Mouse (Mus musculus) cerebellum, postnatal 4 days (tissue): Measurements from ENCODE around the gene Dnah3.

Experiments used
- DNase-seq, 2 experiments: peaks; one replicate each; pipeline ENCODE4 v3.0.0; 2022; ENCODE audit warnings: low spot score in 2 of 2, mixed read lengths in 1 of 2

Gene Dnah3

DNA sequence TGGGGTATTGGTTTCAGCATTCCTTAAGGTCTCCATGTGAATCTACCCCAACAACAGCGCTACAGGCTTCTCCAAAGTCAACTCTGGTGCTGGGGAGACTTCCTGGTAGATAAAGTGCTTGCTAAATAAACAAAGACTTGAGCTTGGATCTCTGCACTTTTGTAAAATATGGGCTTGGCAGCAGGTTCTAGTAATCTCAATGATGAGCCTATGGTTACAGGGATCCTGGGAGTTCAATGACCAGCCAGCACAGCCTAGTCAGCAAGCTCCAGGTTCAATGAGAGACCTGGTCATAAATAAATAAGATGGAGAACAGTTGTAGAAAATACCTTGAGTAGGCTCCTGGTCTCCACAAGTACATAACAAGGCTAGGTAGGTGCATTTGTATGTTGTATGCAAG, 141.0 kb downstream of the Dnah3 start:
- no peak for DNase-seq

DNA sequence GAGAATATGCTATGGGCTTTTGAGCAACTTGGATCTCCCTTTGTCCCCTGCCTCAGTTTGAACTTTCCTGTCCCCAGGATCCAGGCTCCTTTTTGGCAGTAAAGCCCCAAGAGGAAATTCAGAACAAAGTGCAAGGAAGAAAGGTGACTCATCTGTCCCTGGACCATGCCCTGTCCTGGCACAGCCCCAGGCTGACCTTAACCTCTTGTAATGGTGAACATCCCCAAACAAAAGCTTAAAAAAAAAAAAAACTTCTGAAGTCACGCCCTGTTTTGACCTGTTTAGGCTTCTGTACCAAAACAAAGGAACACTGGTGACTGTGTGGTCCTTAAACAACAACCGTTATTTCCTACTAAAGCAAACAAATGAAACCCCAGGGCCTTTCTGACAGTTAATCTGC, 153.5 kb downstream of the Dnah3 start:
- no peak for DNase-seq

DNA sequence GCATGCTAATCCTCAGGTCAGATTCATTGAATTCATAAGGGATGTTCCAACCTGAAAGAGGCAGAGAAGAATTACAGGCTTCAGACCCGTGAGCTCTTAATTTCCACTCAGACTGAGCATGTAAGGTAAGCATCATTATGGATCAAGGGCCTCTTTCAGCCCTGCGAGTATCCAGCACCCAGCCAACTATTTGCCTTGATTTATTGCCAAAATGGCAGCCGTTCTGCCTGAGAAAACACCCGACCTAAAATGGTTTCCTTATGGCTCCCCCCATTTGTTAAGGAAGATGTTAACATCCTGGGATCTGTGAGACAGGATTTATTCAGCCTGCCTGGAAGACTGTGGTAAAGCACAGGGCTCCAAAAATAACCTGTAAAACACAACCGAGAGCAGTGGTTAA, 158.0 kb downstream of the Dnah3 start:
- DNase-seq = no peak

DNA sequence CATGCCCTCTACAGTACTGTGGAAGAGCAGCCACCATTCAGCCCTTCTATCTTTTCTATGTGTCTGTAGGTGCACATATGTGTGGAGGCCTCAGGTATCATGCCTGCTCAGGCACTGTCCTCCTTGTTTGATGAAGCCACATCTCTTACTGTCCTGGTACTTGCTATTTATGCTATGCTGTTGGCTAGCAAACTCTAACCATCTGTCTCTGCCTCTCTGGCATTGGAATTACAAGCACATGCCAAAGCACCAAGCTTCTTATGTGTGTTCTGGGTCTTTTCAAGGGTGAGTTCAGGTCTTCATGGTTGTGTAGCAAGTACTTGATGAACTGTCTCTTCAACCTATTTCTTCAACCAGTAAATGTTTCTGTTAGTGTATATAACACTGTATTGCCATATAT, 158.8 kb downstream of the Dnah3 start:
- no peak for DNase-seq

DNA sequence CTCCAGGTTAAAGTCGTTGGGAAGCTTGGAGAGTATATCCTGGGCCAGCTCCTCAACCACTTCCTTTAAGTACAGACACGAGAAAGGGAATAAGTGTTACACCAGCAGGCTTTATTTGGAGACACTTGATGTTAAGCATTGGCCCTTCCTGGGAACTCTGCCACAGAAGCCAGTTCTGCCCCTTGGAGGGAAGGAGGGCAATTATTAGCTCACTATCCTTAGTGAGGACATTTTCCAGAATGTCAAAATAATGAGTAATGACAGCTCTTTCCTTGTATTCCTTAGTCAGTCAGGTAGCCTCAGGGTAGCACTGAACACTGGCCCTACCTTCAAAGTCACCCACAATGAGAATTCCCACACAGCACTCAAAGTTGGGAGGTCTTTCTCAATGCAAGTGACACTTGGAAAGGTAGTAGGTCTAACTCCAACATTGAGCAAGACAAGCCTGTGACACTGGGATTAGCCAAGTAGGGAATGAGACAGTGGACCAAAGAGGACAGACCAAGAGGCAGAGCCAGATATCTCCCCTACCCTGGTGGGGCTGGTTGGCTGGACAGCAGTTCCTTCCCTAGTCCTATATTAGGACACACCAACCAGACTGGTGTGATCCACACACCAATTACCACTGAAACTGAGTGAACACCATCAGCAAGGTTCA, 166.2 kb downstream of the Dnah3 start:
- DNase-seq = no peak

DNA sequence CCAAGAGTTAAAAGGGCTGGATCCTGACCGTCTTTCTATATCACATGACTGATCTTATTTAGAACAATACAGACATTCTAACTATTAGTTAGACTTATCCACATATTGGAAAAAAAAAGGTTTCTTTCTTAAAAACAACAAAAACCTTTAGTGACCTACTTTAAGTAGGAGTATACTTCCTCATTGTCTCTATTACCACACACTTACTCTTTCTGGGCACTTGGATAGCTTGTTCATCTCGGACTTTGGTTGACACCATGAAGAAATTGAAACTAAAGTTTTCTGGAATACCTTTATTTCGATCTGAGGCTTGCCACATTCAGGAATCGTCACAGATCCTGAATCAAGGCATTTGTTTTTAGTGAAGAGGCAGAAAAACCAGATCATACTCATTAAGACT, 174.0 kb downstream of the Dnah3 start:
- DNase-seq = no peak

DNA sequence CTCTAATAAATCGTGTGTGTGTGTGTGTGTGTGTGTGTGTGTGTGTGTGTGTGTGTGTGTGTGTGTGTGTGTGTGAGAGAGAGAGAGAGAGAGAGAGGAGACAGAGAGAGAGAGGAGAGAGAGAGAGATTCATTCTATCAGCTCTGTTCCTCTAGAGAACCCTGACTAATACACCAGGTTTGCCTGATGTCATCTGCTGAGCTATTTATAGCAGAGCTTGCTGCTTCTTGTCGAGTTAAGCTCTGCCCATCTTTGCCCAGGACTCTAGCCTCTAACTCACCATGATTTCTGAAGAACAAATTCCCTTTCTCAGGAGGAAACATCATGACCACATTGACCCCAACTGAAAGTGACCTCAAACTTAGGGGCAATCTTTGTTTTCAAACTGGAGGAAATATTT, 174.6 kb downstream of the Dnah3 start:
- DNase-seq = no peak

DNA sequence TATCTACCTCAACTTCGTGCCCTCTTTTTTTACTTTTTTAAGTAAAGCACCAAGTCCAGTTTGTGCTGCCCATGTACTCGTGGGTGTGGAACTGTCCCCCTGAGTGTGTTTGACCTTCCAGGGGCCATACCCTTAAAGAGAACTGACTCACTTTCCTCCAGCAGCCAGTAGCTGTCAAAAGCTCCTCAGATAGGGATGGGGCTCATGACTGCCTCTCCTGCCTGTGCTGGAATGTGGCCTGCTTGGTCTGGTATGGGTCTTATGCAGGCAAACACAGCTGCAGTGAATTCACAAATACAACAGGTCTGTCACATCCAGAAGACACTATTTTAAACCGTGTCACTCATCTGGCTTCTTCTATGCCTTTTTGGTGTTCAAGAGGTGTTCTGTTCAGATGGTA, 183.4 kb downstream of the Dnah3 start:
- DNase-seq = no peak

DNA sequence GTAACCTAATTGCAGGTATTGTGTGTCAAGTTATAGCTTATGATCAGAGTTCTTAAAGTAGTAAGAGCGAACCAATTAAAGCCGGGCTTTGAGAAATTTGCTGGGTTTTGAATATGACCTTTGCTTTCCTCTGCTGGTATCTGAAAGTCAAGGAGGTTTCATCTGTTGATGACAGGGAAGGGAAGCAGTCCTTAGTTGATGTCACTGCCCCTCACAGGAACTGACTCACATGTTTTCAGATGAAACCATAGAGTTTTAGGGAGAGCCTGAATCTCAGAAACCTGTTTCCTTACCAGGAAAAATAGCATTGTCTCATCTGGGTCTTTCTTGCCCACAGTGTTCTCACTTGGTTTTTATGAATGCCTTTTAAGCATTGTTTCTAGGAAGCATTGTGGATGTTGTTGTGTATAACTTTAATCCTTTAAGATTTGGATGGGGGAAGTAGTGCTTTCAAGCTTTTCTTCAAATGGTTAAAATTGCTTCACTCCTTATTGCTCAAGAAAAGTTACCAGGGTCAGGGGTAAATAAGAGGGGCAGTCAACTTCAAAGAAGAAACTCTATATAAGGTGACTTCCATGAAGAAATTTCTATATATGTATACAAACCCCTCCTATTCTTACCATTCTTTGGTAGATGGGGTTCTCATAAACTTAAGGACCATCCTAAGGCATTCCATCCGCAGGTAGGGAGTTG, 188.4 kb downstream of the Dnah3 start:
- no peak for DNase-seq

DNA sequence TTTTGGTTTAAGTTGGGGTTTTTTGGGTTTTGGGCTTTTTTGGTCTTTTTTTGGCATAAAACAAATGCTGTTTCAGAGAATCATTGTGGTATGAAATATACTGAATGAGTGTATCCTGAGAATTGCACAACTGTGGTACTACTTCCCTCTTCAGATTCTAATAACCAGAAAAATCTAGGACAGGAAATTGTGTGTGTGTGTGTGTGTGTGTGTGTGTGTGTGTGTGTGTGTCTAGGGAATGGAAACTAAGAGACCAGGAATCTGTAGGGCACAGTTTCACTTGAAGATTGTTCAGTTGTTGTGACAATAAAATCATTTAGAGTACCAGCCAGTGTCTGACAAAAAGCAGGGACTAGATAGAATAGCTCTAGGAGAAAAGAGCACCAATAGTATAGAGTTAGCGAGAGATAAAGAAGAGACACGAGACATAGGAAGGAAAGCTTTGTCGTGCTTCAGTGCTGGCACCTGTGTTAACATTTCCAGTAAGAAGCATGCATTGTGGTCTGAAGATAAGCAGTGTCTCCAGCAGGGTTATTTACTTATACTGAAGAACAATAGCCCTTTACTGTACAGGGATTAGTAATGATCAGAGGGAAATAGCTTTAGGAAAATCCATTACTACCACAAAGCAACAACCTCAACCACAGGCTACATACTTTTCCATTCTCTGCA, 195.6 kb downstream of the Dnah3 start:
- DNase-seq = no peak

DNA sequence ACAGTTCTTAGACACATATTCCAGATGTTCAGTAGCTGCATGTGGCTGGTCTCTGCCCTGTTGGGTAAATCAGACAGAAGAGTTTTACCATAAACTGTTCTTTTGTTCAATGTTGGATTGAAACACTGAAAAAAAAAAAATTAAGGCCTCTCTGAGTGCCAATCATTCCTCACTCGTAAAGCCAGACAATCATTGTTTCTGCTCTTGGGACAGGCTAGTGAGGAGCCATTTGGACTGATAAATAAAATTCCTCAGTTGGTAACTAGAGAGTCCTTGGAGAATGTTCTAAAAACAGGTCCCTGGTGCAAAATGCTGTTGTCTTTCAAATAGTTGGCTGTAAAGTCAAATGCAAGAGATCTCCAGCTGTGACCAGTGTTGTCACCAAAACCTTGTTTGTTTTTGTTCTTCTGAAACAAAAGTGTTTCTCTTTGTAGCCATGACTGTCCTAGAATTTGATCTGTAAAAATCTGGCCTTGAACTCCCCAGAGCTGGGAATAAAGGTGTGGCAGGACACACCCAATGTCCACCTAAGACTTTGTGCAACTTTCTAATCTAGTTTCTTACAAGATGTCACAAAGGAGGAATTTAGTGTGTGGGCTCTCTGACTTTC, 196.7 kb downstream of the Dnah3 start:
- DNase-seq = no peak

DNA sequence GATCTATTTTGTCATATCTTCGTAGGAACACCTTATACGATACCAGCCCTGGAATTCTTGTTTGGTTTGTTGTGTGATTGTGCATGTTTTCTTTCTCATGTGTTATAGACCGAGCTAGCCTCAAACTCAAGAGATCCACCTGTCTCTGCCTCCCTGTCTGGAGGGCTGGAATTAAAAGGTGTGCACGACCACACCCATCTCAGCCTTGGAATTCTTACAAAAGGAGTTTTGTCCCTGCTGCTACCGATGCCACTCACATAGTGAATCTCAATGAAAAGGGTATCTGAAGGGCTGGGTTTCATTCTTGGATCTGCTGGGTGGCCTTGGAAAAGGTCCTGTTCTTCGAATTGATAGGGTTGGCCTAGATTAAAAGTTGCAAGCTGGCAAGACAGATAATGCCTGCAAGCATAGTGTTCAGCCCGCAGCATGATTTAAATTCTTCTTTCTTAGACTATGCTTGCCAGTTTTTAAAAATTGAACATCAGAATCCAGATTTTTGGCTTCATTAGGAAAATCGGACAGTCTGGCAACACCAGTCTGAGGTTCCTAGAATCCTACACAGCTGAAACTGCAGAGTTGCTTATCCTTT, 197.5 kb downstream of the Dnah3 start:
- DNase-seq = no peak

DNA sequence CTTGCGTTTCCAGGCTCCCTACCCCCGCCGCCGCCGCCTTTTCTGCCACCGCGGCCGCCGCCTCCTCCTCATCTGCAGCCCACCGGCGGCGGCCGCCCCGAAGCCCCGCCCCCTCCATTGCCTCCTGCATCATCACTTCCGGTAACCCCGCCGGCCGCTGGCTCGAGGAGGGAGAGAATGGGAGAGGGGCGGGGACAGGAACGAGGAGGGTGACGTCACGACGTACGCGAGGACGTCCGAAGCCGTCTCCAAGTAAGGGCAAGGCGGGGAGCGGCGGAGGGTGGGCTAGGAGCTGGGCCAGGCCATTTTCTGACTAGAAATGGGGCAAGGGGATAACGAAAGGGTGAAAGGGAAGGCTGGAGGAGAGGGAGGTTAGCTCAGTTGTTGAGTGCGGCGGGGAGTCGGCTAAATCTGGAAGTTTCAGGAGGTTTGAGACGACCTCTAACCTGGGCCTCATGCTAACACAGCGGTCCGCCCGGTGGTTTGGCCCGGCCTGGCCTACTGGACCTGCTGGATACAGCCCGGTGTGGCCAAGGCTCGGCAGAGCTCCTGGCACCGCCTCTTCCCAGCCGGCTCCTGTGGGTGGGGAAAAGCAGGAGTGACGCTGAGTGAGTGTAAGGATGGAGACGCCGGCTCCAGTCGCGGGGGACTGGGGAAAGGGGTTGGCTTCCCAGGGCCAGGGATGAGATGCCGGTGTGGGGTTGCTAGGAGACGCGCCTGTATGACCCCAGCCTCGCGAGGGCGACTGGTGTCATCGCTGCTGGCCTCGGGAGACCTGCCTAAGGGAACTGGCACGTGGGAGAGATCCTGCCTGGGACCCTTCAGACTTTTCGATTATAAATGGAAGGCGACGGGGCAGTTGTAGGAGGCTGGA, 199.2 kb downstream of the Dnah3 start, which contains the start of the genes Lyrm1 and Dcun1d3:
Lyrm1 (plus strand) TSS at position 223 of the 874 bp plus-strand sequence.
Dcun1d3 (minus strand) TSS at position 660 of the 874 bp plus-strand sequence.
- peak; percentile 97 to 99 for DNase-seq

DNA sequence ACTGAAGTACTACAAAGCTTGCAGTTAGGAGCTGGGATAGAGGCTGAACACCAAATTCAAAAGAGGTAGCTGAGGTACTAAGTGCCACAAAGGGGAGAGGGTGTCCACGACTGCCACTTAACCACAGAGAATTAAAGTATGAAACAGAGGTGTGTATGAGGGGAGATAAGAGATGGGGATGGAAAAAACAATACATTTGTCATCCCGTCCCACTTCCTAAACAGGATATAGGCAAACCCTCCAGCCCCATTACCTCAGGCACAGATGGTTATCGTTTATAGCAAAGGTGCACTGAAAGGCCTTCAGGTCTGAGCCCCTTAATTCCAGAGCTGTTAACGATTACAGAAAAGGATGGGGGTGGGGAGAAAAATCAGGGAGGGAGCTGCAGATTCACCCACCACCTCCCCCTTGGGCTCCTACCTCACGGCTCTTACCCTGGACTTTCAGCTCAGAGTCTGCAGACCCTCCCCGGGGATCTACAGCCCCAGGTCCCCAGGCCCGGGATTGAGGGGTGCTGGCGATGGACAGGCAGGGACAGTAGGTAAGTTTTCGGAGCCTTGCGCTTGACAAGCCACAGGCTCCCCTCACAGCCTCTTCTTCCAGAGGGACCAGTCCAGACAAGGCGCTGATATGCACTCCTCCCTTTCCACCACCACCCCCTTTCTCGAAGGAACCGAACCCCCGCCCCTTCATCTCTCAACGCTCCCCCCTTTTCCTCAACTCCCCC, 200.1 kb downstream of the Dnah3 start:
- DNase-seq = no peak

DNA sequence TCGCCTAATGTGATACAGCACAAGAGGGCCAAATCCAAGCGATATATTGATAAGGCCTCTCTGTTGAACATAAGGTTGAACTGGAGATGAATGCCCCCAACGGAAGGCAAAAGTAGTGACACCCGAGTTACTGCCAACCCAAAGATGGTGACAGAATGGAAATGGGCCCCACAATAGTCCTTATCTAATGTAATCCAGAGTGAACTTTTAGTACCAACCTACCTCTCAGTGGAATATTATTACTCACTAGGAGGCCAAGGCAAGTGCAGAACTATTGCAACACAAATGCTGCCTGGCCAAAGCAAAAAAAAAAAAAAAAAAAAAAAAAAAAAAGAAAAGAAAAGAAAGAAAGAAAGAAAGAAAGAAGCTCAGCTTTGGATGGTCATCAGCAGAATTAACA, 202.3 kb downstream of the Dnah3 start:
- DNase-seq = no peak

DNA sequence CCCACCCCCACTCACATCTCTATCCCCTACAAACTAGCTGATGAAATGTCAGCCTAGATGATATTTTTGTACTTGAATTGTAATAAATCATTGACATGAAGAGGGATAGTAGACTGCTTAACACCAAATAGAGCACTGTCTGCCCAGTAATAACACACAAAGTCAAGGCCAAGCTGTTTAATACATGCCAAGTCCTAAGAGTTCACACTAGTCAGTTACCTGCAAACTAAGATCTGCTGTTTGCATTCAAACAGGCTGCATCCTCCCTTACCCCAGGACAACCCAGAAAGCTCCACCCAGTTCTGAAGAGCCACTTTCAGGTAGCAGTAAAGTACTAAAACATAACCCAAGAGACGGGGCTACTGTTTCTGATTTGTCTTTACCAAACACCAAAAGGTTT, 202.9 kb downstream of the Dnah3 start:
- DNase-seq = no peak

DNA sequence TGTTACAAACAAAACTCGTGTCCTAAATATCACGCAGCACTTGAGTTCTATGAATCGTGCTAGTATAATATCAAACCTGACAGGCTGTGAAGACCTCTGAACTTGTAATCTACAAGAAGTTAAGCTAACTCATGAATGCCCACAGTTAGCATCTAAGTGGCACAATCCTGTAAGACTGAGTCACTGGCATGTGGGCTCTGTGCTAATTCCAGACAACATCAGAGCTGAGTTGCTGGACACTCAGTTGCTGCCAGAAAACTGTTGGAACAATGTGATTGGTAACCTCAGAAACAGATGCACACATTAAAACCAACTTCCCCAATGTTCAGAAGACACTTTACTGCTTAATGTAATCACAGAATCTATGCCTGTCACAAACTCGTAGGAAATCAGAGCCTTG, 207.2 kb downstream of the Dnah3 start:
- no peak for DNase-seq

DNA sequence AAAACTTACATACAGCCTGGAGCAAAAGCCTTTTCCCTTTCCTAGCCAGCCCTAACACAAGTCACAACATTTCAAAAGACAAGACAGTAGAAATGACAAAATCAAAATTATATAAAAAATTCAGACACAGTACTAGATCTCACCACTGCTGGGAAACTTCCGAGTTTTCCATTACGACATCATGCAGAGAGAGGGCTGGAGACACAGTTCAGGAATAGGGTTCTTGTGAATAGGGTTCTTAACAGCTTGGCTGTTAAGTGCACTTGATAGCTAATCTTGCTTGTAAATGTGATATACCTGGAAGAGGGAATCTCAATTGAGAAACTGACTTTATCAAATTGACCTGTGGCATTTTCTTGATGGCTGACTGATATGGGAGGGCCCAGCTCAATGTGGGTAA, 213.9 kb downstream of the Dnah3 start:
- DNase-seq = no peak

DNA sequence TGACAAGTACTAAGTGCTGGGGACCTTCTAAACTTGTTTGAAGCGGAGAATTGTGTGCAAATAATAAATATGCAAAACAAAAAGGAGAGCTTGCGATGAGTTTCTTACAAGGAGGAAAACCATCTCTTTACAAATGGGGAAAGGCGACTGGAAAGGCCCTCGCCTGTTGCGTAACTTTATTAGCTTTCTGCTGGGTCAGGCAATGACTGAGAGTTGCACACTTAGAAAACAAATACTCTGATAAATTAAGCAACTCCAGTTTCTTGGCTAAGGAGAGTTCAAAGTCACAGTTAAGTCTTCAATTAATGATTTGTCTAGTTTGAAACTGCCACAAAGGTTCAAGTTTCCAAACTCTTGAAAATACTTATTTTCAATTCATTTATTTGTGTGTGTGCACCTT, 214.7 kb downstream of the Dnah3 start:
- DNase-seq = no peak

DNA sequence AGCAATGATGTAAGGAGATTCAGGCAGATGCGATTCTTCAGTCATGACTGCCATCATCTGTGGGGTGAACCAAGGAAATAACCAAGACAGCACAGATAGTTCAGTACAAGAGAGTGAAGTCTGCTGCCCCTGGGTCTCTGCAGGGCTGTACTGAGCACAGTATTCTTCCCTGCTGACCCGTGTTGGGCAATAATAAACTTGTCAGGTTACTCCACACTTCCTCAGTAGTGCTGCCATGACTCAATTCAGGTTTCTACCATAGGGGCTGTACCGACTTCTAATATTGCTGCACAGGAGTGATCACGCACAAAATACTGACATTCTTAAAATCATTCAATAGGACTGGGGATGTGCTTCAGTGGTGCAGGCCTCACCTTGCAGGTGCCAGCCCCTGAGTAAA, 215.9 kb downstream of the Dnah3 start:
- DNase-seq = no peak
